Mouse (Mus musculus): ENCODE measurements around the gene Egfl7.

- TF ChIP-seq CTCF (IDR thresholded peaks at IDR 0.05; ENCODE audit: insufficient read depth, low read length) = no peak
- peak; percentile 44; the same call in 1 of the 2 replicates for TF ChIP-seq POLR2A (IDR thresholded peaks at IDR 0.05; ENCODE audit: borderline replicate concordance, extremely low read depth, low read depth, low read length)
These were observed 937 bp downstream of the Egfl7 start for GRCm38 (mm10) chr2:26580751-26581150.

Data from lung, adult 2 months (tissue).